Comparison of ENCODE assay signal across 18 mouse cellular contexts in the genomic region with DNA sequence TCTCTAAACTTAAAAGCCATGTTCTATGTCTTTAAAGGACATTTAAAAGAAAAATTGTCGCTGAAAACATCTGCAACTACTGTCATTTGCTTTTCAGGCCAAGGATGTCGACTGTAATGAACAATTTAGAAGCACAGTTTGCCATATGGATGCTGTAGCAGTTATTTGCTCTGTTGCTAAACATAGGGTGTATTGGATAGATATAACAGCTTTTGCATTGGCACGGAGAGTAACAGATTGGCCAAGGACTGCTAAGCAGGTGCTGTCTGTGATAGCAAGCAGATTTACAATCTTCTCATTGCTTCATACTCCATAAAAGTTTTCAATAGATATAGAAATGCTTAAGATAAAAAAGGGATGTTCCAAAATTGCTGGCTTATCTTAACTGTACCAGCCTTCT. TPM values are rescaled to one million over a fixed set of nuclear protein-coding genes. Genes with fewer than 3 reads are reported as not detected.
A peak's percentile ranks its signal among the peaks of the same experiment; 100 is the strongest.
DNase-seq lines count a peak whose midpoint lies in the region; TF ChIP-seq lines count a peak whose summit lies in the region.
"Had no signal": no experiment of that assay in that cellular context is flagged by ENCODE, and none has a peak within 500 bp of the region (broad histone marks: within the 10 kb centered on the region; RNA-seq: fewer than 3 reads in every experiment).

No protein-coding gene starts in this region.

- peak; percentile 19 for DNase-seq in right cerebral cortex, adult 18-20 months
- no peak for DNase-seq in right cerebral cortex, postnatal 14 days
- peak; percentile 35 to 72 for DNase-seq in layer of hippocampus, adult 18-20 months (ENCODE audit: low spot score in 2 of 2)
- peak; percentile 31 to 64 for DNase-seq in left cerebral cortex, postnatal 25 days (ENCODE audit: low spot score in 2 of 2)
- no peak for DNase-seq in liver
- DNase-seq in lung, adult 2 months, result no peak
- no peak for DNase-seq in spleen, postnatal 14 days (ENCODE audit: low spot score in 2 of 2)
- DNase-seq: cerebellum, adult 11-12 months; heart, adult 2 months; heart, postnatal 10 days had no signal

- no peaks in the 10 kb centered on the region for H3K4me1 ChIP-seq in lung, adult 2 months (ENCODE audit: control insufficient read depth, insufficient read depth, low read length)
- H3K4me1 ChIP-seq: kidney, embryonic 15.5 days had no signal

- intact Hi-C loops in left cerebral cortex, postnatal 25 days (cut with DNase I), result no loop called here

- TF ChIP-seq CTCF in lung, adult 2 months (IDR thresholded peaks at IDR 0.05; ENCODE audit: insufficient read depth, low read length), result no peak

- no peak for TF ChIP-seq POLR2A in lung, adult 2 months (IDR thresholded peaks at IDR 0.05; ENCODE audit: borderline replicate concordance, extremely low read depth, low read depth, low read length)

- WGBS in lung, adult 2 months, result 57% methylated on average over 3 of the region's 3 CpGs

- no peak overlapping the region for H3K4me3 ChIP-seq in lung, adult 2 months (replicated peaks; ENCODE audit: extremely low read depth, low read depth, low read length)
- H3K4me3 ChIP-seq: heart, adult 2 months; kidney, embryonic 15.5 days; left cerebral cortex, adult 2 months had no signal

RNA-seq across cellular contexts. Expression of a gene that starts 57.6 kb away (rescaled TPM):
- total RNA-seq in layer of hippocampus, adult 18-20 months (2021), result 1 to 10 TPM; 2.1 to 3.2 TPM
- 1 to 10 TPM; 8.2 to 9.6 TPM for total RNA-seq in left cerebral cortex, postnatal 25 days (2021)
- not detected in 2 replicates for polyA plus RNA-seq in lung, adult 2 months (2012; rRNA removed)
- total RNA-seq: adrenal gland, postnatal 4 days; common myeloid progenitor, adult 5-6 weeks; gastrocnemius, adult 8-10 months; heart, adult 2 months; heart, postnatal 10 days had no signal
- polyA plus RNA-seq: CD4-positive, CD25-positive, alpha-beta regulatory T cell, adult 4 months; heart, adult 2 months; liver, embryonic 11.5 days; lung, embryonic 16.5 days had no signal

Comparison
In these comparisons a context has a peak if more than half of its experiments do, and no peak if none do; other contexts are left out.
1. DNase-seq: peak in right cerebral cortex, adult 18-20 months (single experiment), layer of hippocampus, adult 18-20 months (2 of 2) and left cerebral cortex, postnatal 25 days (2 of 2); none in right cerebral cortex, postnatal 14 days (single experiment), liver (single experiment), lung, adult 2 months (single experiment) and spleen, postnatal 14 days (0 of 2).